Comparison of ENCODE assay signal across 8 mouse cellular contexts in genomic region chr2:121441800-121442199, GRCm38 (mm10). TPM values are rescaled to one million over a fixed set of nuclear protein-coding genes. Genes with fewer than 3 reads are reported as not detected.
DNase-seq lines count a peak whose midpoint lies in the region; ATAC-seq lines count a peak whose summit lies in the region.

No protein-coding gene starts in this region.

- peak overlapping the region; percentile 57 for H3K4me2 ChIP-seq in neural tube, embryonic 11.5 days (ENCODE audit: low read depth)
- peak overlapping the region; percentile 61 for H3K4me2 ChIP-seq in forebrain, embryonic 14.5 days (ENCODE audit: low read length)
- peak overlapping the region; percentile 86 for H3K4me2 ChIP-seq in liver, embryonic 13.5 days

- H3K36me3 ChIP-seq in neural tube, embryonic 11.5 days (ENCODE audit: control insufficient read depth, insufficient read depth, low read length), result peaks cover 6% of the 10 kb centered on the region
- H3K36me3 ChIP-seq in forebrain, embryonic 14.5 days (ENCODE audit: control insufficient read depth, insufficient read depth, low read length), result peaks cover 33% of the 10 kb centered on the region
- peaks cover 20% of the 10 kb centered on the region for H3K36me3 ChIP-seq in liver, embryonic 13.5 days

- H3K27me3 ChIP-seq in neural tube, embryonic 11.5 days (ENCODE audit: control insufficient read depth, insufficient read depth, low read length), result peaks cover 18% of the 10 kb centered on the region
- H3K27me3 ChIP-seq in forebrain, embryonic 14.5 days (replicated peaks; ENCODE audit: control insufficient read depth, insufficient read depth, low read length), result peaks cover 13% of the 10 kb centered on the region; the same call in 1 of the 2 replicates
- peaks cover 19% of the 10 kb centered on the region for H3K27me3 ChIP-seq in liver, embryonic 13.5 days

- H3K4me3 ChIP-seq in neural tube, embryonic 11.5 days (ENCODE audit: low read depth, low read length), result peak overlapping the region; percentile 33
- peak overlapping the region; percentile 28 for H3K4me3 ChIP-seq in forebrain, embryonic 14.5 days (ENCODE audit: low read depth, low read length)
- peak overlapping the region; percentile 60 for H3K4me3 ChIP-seq in liver, embryonic 13.5 days (replicated peaks)

- DNase-seq in neural tube, embryonic 11.5 days (ENCODE audit: low spot score), result no peak
- no peak for DNase-seq in neural tube, embryonic 10.5 days (ENCODE audit: extremely low spot score, low spot score)
- DNase-seq in forebrain, embryonic 14.5 days (ENCODE audit: low spot score), result no peak
- no peak for DNase-seq in liver, embryonic 13.5 days
- peak; percentile 88 to 89 for DNase-seq in spleen, postnatal 36 days (ENCODE audit: low spot score in 2 of 2)
- no peak for DNase-seq in left cerebral cortex, adult 11 months (ENCODE audit: low spot score)
- DNase-seq in adrenal gland, postnatal 10 days, result no peak
- DNase-seq in Muller cell, postnatal 12 days (ENCODE audit: inconsistent ontology term), result no peak

- H3K27ac ChIP-seq in neural tube, embryonic 11.5 days (ENCODE audit: low read depth, low read length), result no peak overlapping the region
- no peak overlapping the region for H3K27ac ChIP-seq in forebrain, embryonic 14.5 days (ENCODE audit: low read depth, low read length)
- H3K27ac ChIP-seq in liver, embryonic 13.5 days, result no peak overlapping the region

- 8% methylated on average over 11 of the region's 11 CpGs for WGBS in neural tube, embryonic 11.5 days
- WGBS in forebrain, embryonic 14.5 days, result 13% methylated on average over 11 of the region's 11 CpGs
- 20% methylated on average over 11 of the region's 11 CpGs for whole genome bisulfite sequencing in liver, embryonic 13.5 days (ENCODE audit: insufficient replicate concordance)

- H3K9me3 ChIP-seq in neural tube, embryonic 11.5 days (ENCODE audit: control insufficient read depth, low read length), result no peaks in the 10 kb centered on the region
- H3K9me3 ChIP-seq in forebrain, embryonic 14.5 days (replicated peaks; ENCODE audit: control insufficient read depth, low read length), result no peaks in the 10 kb centered on the region
- H3K9me3 ChIP-seq in liver, embryonic 13.5 days (replicated peaks), result no peaks in the 10 kb centered on the region

- no peak overlapping the region; the same call in 1 of the 2 replicates for H3K9ac ChIP-seq in neural tube, embryonic 11.5 days (ENCODE audit: low read length)
- peak overlapping the region; percentile 43 for H3K9ac ChIP-seq in forebrain, embryonic 14.5 days (ENCODE audit: low read length)
- peak overlapping the region; percentile 68; the same call in 1 of the 2 replicates for H3K9ac ChIP-seq in liver, embryonic 13.5 days

- ATAC-seq in neural tube, embryonic 11.5 days (ENCODE audit: insufficient read depth, low FRiP score, low TSS enrichment), result no peak
- ATAC-seq in forebrain, embryonic 14.5 days, result no peak
- ATAC-seq in liver, embryonic 13.5 days (ENCODE audit: low read depth), result 0 out of 2 replicates have a peak, but pooled peaks have one; percentile 3

- H3K4me1 ChIP-seq in neural tube, embryonic 11.5 days (ENCODE audit: control insufficient read depth, insufficient read depth, low read length), result peaks cover 9% of the 10 kb centered on the region
- H3K4me1 ChIP-seq in forebrain, embryonic 14.5 days (ENCODE audit: control insufficient read depth, insufficient read depth, low read length), result peaks cover 12% of the 10 kb centered on the region
- peaks cover 25% of the 10 kb centered on the region for H3K4me1 ChIP-seq in liver, embryonic 13.5 days (replicated peaks)

RNA-seq across cellular contexts. Expression of gene Ell3, which starts 2.3 kb away (rescaled TPM):
- polyA plus RNA-seq in neural tube, embryonic 11.5 days (2014; fragmentation: Nextera tagmentation; extraction: Ambion mirVana), result 2.7 and 3.1 TPM in 2 replicates
- 0.86 and 1.2 TPM in 2 replicates for polyA plus RNA-seq in forebrain, embryonic 14.5 days (2014; fragmentation: Nextera tagmentation; extraction: Ambion mirVana)
- polyA plus RNA-seq in liver, embryonic 13.5 days (2015; fragmentation: Nextera tagmentation; extraction: Ambion mirVana), result 1.6 and 2.0 TPM in 2 replicates
- under 1 TPM; 0.18 to 0.66 TPM for total RNA-seq in adrenal gland, postnatal 10 days (2021)

RNA-seq across cellular contexts. Expression of gene Serf2, which starts 7.2 kb away (rescaled TPM):
- 453 and 468 TPM in 2 replicates for polyA plus RNA-seq in neural tube, embryonic 11.5 days (2014; fragmentation: Nextera tagmentation; extraction: Ambion mirVana)
- polyA plus RNA-seq in forebrain, embryonic 14.5 days (2014; fragmentation: Nextera tagmentation; extraction: Ambion mirVana), result 388 and 442 TPM in 2 replicates
- 269 and 300 TPM in 2 replicates for polyA plus RNA-seq in liver, embryonic 13.5 days (2015; fragmentation: Nextera tagmentation; extraction: Ambion mirVana)
- total RNA-seq in adrenal gland, postnatal 10 days (2021), result 100 to 1,000 TPM; 346 to 350 TPM

RNA-seq across cellular contexts. Expression of gene Hypk, which starts 11.3 kb away (rescaled TPM):
- 105 and 116 TPM in 2 replicates for polyA plus RNA-seq in neural tube, embryonic 11.5 days (2014; fragmentation: Nextera tagmentation; extraction: Ambion mirVana)
- polyA plus RNA-seq in forebrain, embryonic 14.5 days (2014; fragmentation: Nextera tagmentation; extraction: Ambion mirVana), result 91.9 and 95.1 TPM in 2 replicates
- 111 and 119 TPM in 2 replicates for polyA plus RNA-seq in liver, embryonic 13.5 days (2015; fragmentation: Nextera tagmentation; extraction: Ambion mirVana)
- total RNA-seq in adrenal gland, postnatal 10 days (2021), result 10 to 100 TPM; 29.1 to 39.9 TPM

RNA-seq across cellular contexts. Expression of gene Serinc4, which starts 14.8 kb away (rescaled TPM):
- 0.23 and 0.72 TPM in 2 replicates for polyA plus RNA-seq in neural tube, embryonic 11.5 days (2014; fragmentation: Nextera tagmentation; extraction: Ambion mirVana)
- 0.95 and 1.1 TPM in 2 replicates for polyA plus RNA-seq in forebrain, embryonic 14.5 days (2014; fragmentation: Nextera tagmentation; extraction: Ambion mirVana)
- 0.07 and 0.08 TPM in 2 replicates for polyA plus RNA-seq in liver, embryonic 13.5 days (2015; fragmentation: Nextera tagmentation; extraction: Ambion mirVana)
- total RNA-seq in adrenal gland, postnatal 10 days (2021), result under 1 TPM in 1 of 2 experiments, not detected in 1; 0.24 TPM

RNA-seq across cellular contexts. Expression of gene Catsper2, which starts 28.2 kb away (rescaled TPM):
- 1.7 and 4.0 TPM in 2 replicates for polyA plus RNA-seq in neural tube, embryonic 11.5 days (2014; fragmentation: Nextera tagmentation; extraction: Ambion mirVana)
- 2.0 and 3.2 TPM in 2 replicates for polyA plus RNA-seq in forebrain, embryonic 14.5 days (2014; fragmentation: Nextera tagmentation; extraction: Ambion mirVana)
- polyA plus RNA-seq in liver, embryonic 13.5 days (2015; fragmentation: Nextera tagmentation; extraction: Ambion mirVana), result 0.52 and 0.76 TPM in 2 replicates
- total RNA-seq in adrenal gland, postnatal 10 days (2021), result 1 to 10 TPM; 2.2 to 4.3 TPM

Comparison
In these comparisons a context has a peak if more than half of its experiments do, and no peak if none do; other contexts are left out.
1. DNase-seq: peak in spleen, postnatal 36 days (2 of 2); none in neural tube, embryonic 11.5 days (single experiment), neural tube, embryonic 10.5 days (single experiment), forebrain, embryonic 14.5 days (single experiment), liver, embryonic 13.5 days (single experiment), left cerebral cortex, adult 11 months (single experiment), adrenal gland, postnatal 10 days (single experiment) and Muller cell, postnatal 12 days (single experiment).
2. Peak in every context shown above with its lines, with median percentiles within 50 percentile points of each other: H3K4me2 ChIP-seq and H3K4me3 ChIP-seq.